Mouse (Mus musculus): ENCODE results near the gene Tubb3.
A peak's percentile ranks its signal among the peaks of the same experiment; 100 is the strongest.
"Not testable (repeated sequence)": the region's sequence is repeated elsewhere in the genome, so short reads cannot be mapped to it uniquely, and the experiment has no call there.

Tubb3 gene

DNA sequence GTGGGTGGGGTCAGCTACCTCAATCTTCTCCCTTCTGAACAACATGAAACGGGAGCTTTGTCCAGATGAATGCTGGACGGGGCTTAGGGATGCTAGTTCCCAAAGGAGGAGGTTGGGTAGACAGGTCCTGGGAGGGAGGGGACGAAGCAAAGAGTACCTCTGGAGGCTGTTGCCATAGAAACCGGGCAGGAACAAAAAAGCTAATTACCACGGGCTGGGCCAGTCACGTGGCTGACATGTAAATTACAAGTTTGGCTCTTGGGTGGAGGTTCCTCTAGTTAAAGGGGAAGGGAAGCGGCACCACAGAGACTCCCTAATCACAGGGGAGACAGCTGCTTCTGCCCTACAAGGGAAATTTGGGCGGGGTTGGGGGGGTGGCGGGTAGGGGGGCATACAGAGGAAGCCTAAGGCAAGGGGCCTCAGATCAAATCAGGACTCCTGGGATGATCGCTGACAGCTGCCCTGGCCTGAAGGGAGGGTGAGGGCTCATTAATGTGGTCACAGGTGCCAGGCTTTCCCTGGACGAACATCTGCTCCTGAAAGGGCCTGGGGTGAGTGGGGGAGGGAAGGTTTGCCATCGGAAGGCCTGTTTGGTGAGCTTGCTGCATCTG is 1.4 kb downstream of the Tubb3 start:
- DNase-seq (ENCODE audit: low spot score): no peak

DNA sequence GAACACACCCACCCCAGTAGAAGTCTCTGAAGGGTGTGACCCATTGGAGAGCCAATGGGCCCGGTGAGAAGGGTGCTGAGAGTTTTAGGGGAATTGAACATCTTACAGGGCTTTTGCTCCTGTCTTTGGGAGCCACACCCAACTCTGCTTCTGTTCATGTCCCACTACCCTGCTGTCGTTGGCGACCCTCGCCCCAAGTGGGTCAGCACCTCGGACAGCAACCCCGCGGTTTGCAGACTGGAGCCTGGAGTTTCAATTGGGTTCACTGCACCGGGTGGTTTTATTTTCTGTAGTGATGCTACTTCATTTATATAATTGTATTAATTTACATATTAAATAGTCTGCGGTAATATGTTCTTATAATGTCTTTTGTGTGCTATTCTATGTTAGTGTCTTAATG is 3.0 kb downstream of the Tubb3 start:
- no peak for DNase-seq (ENCODE audit: low spot score)

DNA sequence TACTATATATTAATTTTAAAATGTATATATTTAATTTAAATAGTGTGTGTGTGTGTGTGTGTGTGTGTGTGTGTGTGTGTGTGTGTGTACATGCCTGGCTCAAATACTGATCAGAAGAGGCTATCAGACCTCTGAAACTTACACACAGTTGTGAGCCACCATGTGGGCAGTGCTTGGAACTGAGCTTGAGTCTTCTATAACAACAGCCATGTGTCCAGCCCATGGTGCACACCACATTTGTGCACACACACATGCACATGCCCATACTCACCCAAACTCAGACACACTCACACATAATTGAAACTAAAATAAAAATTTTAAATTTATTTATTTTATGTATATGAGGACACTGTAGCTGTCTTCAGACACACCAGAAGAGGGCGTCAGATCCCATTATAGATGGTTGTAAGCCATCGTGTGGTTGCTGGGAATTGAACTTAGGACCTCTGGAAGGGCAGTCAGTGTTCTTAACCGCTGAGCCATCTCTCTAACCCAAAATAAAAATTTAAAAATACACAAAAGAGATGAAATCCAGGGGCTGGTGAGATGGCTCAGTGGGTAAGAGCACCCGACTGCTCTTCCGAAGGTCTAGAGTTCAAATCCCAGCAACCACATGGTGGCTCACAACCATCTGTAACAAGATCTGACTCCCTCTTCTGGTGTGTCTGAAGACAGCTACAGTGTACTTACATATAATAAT is 3.9 kb downstream of the Tubb3 start:
- not testable (repeated sequence) for DNase-seq (ENCODE audit: low spot score)

DNA sequence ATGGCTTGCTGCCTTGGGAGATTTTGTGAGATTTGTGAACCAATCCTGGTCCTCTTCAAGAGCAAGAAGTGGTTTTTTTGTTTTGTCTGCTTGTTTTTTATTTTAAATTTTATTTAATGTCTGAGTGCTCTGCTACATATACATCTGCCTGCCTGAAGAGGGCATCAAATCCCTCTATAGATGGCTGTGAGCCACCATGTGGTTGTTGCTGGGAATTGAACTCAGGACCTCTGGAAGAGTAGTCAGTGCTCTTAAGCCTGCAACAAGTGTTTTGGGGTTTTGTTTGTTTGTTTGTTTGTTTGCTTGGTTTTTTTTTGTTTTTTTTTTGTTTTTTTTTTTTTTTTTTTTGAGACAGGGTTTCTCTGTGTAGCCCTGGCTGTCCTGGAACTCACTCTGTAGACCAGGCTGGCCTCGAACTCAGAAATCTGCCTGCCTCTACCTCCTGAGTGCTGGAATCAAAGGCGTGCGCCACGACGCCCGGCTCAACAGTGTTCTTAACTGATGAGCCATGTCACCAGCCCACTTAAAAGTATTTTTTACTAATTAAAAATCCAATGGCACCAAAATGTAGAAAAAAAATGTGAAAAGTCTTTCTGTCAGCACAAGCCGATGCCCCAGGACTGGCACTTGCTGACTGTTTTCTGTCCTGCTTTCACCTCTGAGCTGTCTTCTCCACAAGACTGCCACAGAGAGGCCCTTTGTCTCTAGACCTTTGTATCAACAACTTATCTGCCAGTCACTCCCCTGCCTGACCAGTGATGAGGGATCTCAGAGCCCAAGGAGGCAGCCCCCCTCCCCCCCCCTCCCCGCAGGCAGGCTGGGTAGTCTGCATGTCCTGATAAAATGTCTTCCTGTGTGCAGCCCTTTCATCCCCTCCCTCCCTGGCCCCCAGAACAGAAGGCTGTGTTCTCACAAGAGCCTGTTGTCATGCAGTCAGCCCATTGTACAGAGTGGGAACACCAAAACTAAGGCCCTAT is 5.0 kb downstream of the Tubb3 start:
- peak; percentile 22 for DNase-seq (ENCODE audit: low spot score)

DNA sequence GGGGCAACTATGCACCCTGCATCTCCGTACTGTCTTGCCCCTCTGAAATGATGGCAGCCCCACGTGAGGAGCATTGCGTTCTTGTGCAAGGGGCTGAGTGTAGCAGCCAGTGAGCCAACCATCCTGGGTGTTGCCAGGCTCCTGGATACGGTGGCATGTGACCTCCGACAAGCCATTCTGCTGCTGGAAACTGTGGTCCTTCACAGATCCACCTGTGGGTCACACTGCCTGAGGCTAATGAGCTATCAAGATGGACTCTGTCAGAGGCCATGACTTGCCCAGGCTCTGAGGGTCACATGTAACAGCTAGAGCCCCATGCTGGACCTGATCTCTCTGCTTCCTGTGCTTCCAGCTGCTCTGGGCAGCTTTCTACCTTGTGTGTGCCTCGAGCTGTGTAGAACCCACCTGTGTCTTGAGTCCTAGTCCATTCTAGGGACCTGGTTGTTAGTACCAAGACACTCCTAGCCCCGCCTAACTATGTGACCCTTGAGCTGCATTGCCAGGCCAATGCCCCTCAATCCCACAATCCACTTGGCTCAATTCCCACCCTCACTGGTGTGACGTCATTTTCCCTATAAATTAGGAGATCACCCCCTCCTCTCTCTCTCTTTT is 5.8 kb downstream of the Tubb3 start:
- no peak for DNase-seq (ENCODE audit: low spot score)

DNA sequence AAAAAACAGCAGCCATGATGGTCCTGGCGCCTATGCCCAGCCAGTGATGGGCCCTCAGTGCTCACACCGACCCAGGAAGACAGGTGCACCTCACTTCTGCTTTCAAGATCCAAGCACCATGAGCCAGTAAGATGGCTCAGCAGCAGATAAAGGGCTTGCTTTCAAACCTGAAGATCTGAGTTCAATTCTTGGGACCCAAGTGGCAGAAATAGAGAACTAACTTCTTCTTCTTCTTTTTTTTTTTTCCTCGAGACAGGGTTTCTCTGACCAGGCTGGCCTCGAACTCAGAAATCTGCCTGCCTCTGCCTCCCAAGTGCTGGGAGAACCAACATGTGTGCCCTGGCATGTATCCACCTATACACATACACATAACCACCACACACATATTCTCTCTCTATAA is 8.5 kb downstream of the Tubb3 start:
- DNase-seq (ENCODE audit: low spot score): no peak

DNA sequence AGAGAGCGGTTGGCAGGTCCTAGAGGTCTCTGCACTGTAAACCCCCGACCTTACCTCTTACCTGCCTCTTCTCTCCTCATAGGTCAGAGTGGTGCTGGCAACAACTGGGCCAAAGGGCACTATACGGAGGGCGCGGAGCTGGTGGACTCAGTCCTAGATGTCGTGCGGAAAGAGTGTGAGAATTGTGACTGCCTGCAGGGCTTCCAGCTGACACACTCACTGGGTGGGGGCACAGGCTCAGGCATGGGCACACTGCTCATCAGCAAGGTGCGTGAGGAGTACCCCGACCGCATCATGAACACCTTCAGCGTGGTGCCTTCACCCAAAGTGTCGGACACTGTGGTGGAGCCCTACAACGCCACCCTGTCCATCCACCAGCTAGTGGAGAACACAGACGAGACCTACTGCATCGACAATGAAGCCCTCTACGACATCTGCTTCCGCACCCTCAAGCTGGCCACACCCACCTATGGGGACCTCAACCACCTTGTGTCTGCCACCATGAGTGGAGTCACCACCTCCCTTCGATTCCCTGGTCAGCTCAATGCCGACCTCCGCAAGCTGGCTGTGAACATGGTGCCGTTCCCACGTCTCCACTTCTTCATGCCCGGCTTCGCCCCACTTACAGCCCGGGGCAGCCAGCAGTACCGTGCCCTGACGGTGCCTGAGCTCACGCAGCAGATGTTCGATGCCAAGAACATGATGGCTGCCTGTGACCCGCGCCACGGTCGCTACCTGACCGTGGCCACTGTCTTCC is 9.5 kb downstream of the Tubb3 start:
- no peak for DNase-seq (ENCODE audit: low spot score)

DNA sequence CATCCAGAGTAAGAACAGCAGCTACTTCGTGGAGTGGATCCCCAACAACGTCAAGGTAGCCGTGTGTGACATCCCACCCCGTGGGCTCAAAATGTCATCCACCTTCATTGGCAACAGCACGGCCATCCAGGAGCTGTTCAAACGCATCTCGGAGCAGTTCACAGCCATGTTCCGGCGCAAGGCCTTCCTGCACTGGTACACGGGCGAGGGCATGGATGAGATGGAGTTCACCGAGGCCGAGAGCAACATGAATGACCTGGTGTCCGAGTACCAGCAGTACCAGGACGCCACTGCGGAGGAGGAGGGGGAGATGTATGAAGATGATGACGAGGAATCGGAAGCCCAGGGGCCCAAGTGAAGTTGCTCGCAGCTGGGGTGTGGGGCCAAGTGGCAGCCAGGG is 10.1 kb downstream of the Tubb3 start:
- no peak for DNase-seq (ENCODE audit: low spot score)

DNA sequence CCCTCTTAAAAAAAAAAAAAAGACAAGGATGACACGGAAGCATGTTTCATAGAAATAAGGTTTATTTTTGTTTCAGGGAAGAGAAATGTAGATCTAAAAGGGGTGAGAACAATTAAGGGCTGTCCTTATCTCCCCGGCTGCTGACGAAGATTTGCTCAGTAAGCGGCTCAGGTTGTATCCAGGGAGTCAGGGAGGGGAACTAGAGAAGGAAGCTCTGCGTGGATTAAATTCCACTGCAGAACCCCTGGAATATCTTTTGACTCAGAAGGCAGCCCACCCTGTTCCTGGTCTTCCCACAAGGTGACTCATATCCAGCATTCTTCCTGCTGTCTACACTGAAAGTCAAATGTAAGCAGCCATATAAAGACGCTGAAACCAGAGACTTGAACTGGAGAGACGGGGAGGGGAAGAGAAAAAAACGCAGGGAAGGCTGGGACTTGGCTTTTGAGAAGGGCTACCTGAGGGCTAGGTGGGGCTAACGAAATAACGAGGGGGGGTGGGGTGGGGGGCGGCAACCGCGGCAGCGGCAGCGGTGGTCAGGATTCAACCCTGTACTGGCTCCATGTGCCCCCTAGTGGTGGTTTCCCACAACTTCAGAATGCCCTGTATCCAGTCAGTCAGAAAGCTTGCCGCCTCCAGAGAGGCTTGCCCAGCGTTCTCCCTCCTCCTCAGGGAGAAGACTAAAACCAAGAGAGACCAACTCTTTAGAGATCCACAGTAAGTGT is 11.0 kb downstream of the Tubb3 start:
- DNase-seq (ENCODE audit: low spot score): peak; percentile 68

DNA sequence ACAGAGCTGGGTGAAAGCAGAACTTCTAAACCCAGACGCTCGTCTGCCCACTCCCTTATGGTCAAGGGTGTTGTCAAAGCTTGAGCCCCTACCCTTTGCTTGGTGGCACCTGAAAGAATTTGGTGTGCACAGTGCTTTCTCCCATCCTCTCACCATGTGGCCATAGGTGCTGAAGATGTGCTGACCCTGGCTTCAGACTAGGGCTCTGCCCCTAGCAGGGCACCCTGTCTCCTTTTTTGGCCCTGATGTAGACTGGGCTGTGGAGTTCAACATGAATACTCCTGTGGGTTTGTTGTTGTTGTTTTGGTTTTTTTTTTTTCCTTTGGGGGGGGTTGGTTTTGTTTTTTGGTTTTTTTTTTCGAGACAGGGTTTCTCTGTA is 11.5 kb downstream of the Tubb3 start:
- no peak for DNase-seq (ENCODE audit: low spot score)

DNA sequence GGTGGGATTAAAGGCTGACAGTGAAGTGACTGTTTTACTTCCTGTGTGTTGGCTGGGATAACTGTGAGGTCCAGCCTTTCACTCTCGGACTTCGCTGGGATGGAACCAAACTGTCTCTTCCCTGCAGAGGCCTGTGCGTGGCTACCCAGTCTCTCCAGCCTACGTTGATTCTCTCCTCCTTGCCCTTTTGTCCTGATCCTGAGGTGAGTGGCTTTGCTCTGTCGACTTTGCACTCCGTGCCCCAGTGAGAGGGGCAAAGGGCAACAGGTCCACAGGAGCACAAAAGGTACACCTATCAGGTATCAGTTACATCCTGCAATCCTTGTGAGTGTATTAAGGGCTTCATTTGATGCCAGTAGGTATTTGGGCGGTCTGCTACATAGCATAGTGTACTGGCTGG is 12.2 kb downstream of the Tubb3 start, which contains the start of gene Def8:
Gene Def8, plus strand, starts transcription at position 87 of the 400 bp plus-strand sequence.
- no peak for DNase-seq (ENCODE audit: low spot score)

DNA sequence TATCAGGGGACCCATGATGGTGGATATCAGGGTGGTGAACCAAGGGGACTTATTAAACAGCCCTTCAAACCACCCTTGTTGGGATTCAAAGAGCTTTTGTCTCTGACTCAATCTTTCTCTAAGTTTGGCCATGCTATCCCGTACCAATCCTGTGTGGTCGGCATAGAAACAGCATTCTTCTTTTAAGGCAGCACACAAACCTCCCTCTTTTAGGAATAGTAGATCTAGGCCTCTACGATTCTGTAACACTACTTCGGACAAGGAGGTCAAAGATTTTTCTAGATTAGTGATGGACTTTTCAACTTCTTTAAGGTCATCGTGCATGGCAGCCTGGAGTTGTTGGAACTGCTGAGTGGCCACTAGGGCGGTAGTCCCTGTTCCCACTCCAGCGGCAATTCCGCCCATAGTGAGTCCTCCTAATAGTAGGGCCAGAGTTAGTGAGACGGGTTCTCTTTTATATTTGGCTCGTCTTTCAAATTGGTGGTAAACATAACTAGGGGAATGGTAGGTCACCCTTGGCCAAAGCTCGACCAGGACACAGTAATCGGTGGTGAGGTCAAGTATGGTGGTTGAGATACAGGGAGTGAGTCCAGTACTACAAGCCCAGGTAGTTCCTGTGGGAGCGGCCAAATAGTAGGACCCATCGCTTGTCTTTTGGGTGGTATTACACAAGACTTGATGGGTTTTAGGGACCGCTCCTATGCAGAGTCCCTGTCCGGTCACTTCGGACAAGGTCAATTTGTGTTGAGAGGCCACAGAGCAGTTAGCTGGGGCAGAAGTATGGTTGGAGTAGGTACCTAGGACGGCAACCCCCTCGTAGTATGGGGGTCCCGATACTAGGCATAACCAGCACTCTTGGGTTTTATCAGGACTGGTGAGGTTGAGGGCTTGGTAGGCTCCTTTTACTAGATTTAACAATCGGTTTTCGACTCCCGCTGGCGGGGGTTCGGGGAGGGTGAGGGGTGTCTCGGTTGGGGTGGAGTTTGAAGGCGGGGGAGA is 15.6 kb downstream of the Tubb3 start:
- no peak for DNase-seq (ENCODE audit: low spot score)

DNA sequence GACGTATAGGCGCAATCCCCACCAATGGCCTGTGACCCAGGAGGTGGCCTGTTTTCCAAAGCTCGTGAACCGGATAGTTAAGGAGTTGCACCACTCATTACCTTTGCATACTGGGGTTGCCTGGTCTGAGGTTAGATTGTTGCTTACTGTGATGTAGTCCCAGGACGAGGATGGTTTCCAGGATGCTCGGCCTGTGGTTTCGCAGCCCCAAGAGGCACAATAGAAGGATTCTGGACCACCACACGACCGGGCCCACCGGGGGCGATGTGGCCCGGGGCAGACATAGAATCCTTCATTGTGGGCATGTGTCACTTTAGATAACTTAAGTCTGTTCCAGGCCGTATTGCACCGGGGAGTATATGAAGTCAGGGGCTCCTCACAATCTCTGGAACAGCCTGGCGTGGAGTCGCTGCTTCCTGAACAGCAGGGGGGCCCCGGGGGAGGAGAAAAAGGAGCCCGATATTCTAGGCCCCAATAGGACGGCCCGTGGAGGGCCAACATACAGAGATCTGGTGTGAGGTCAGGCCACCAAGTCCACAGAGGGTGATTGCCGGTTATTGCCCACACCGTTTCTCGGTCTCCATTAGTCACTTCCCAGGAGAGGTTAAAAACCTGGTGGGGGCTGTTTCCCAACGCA is 16.5 kb downstream of the Tubb3 start:
- DNase-seq (ENCODE audit: low spot score): no peak

DNA sequence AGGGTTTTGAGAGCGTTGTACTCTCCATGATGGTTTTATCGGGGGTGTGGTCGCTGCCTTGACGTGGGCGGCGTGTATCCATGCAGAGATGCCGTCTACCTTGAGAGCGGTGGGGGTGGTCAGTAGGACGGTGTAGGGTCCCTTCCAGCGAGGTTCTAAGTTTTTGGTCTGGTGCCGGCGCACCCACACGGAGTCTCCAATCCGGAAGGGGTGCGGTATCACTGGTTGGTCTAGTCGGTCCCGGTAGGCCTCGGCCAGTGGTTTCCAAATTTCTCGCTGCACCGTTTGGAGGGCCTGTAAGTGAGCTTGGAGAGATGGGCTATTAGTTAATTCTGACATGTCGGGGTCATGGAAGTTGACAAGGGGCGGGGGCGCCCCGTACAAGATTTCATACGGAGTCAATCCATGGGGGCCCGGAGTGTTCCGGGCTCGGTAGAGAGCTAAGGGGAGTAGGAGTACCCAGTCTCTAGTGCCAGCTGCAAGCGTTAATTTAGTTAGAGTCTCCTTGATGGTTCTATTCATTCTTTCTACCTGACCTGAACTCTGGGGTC is 17.2 kb downstream of the Tubb3 start:
- no peak for DNase-seq (ENCODE audit: low spot score)

DNA sequence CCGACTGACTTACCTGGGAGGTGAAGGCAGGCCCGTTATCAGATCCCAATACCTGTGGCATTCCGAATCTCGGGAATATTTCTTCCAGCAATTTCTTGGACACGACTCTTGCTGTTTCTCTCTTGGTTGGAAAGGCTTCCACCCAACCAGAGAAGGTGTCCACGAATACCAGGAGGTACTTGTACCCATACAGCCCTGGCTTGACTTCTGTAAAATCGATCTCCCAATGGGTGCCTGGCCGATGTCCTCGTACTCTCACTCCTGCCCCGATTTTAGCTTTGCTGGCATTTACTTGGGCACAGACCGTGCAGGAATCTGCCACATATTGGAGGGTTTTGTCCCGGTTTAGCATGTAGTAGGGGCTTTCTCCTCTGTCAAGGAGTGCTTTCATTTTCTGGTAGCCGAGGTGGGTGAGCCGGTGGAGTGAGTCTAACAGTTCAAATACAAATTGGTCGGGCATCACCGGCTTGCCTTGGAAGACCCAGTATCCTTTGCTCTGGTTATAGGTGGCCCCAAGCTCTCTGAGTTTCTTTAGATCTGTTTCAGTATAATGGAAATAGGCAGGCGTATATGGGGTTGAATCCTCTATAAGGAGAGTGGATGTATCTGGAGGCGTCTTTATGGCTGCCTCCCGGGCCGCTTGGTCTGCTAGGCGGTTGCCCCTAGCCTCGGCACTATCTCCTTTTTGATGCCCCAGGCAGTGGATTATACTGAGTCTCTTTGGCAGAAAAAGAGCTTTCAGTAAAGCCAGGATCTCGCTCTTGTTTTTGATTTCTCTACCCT is 17.9 kb downstream of the Tubb3 start:
- no peak for DNase-seq (ENCODE audit: low spot score)

DNA sequence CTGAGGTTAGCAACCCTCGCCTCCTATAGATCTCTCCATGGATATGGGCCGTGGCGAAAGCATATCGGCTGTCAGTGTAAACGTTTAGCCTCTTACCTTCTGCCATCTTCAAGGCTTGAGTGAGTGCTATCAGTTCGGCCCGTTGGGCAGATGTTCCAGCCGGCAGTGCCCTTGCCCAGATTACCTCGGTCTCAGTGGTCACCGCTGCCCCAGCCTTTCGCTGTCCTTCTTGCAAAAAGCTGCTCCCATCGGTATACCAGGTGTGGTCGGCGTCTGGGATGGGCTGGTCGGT is 18.4 kb downstream of the Tubb3 start:
- not testable (repeated sequence) for DNase-seq (ENCODE audit: low spot score)

DNA sequence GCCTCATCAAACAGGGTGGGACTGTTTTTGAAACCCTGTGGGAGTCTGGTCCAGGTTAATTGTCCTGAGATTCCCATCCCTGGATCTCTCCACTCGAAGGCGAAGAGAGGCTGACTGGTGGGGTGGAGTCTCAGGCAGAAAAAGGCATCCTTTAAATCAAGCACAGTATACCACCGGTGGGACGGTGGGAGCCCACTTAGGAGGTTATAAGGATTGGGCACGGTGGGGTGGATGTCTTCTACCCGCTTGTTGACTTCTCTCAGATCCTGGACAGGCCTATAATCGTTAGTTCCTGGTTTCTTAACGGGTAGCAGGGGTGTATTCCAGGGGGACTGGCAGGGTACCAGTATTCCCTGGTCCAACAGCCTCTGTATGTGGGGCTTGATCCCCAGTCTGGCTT is 19.7 kb downstream of the Tubb3 start:
- DNase-seq (ENCODE audit: low spot score): not testable (repeated sequence)

Measured in adipocyte (in vitro differentiated cells).